Mouse (Mus musculus): ENCODE data around the gene Hif3a. TPM values are rescaled to one million over a fixed set of nuclear protein-coding genes. Genes with fewer than 3 reads are reported as not detected.
"Not testable (repeated sequence)": the region's sequence is repeated elsewhere in the genome, so short reads cannot be mapped to it uniquely, and the experiment has no call there.

Hif3a gene
- total RNA-seq (2021): 5.3 and 7.8 TPM in 2 replicates
- long read RNA-seq, experiment 1: 0 reads
- long read RNA-seq, experiment 2: 0 reads

- peak; percentile 54 for DNase-seq
These were observed at the start of gene Hif3a for GRCm38 (mm10) chr7:17062389-17062788. Hif3a (minus strand) TSS chr7:17062427.

GRCm38 (mm10) chr7:17101631-17102030 is 39.4 kb upstream of the Hif3a start:
- DNase-seq: peak; percentile 35

GRCm38 (mm10) chr7:17091280-17091679 is 29.1 kb upstream of the Hif3a start:
- DNase-seq: peak; percentile 30

- peak; percentile 64 for DNase-seq
These were observed 27.9 kb upstream of the Hif3a start for GRCm38 (mm10) chr7:17090058-17090585.

GRCm38 (mm10) chr7:17087731-17088130 is 25.5 kb upstream of the Hif3a start:
- peak; percentile 27 for DNase-seq

GRCm38 (mm10) chr7:17082766-17083165 is 20.5 kb upstream of the Hif3a start:
- no peak for DNase-seq

GRCm38 (mm10) chr7:17078076-17078654 is 15.9 kb upstream of the Hif3a start:
- no peak for DNase-seq

GRCm38 (mm10) chr7:17076542-17076941 is 14.3 kb upstream of the Hif3a start:
- DNase-seq: no peak

GRCm38 (mm10) chr7:17073904-17074615 is 11.8 kb upstream of the Hif3a start, which contains the start of gene Psg16:
Psg16 (plus strand) TSS chr7:17074040.
- DNase-seq: peak; percentile 76

- no peak for DNase-seq
These were observed 11.3 kb upstream of the Hif3a start for GRCm38 (mm10) chr7:17073513-17073903.

- not testable (repeated sequence) for DNase-seq
These were observed 5.4 kb upstream of the Hif3a start for GRCm38 (mm10) chr7:17067651-17068050.

- DNase-seq: no peak
These were observed 4.8 kb upstream of the Hif3a start for GRCm38 (mm10) chr7:17067000-17067399.

GRCm38 (mm10) chr7:17066412-17066811 is 4.2 kb upstream of the Hif3a start:
- DNase-seq: peak; percentile 87

- no peak for DNase-seq
These were observed 3.4 kb upstream of the Hif3a start for GRCm38 (mm10) chr7:17065620-17066019.

- DNase-seq: no peak
These were observed 618 bp upstream of the Hif3a start for GRCm38 (mm10) chr7:17062845-17063244.

GRCm38 (mm10) chr7:17060782-17061605 is 1.2 kb downstream of the Hif3a start:
- peak; percentile 66 for DNase-seq

GRCm38 (mm10) chr7:17060031-17060781 is 2.0 kb downstream of the Hif3a start:
- DNase-seq: peak; percentile 97

GRCm38 (mm10) chr7:17059463-17059844 is 2.8 kb downstream of the Hif3a start:
- DNase-seq: no peak

GRCm38 (mm10) chr7:17058816-17059462 is 3.3 kb downstream of the Hif3a start:
- DNase-seq: peak; percentile 55

- peak; percentile 86 for DNase-seq
These were observed 4.0 kb downstream of the Hif3a start for GRCm38 (mm10) chr7:17058071-17058689.
